Mouse (Mus musculus) heart, embryonic 12.5 days (tissue): Measurements from ENCODE around the gene Cnn2. TPM values are rescaled to one million over a fixed set of nuclear protein-coding genes. Genes with fewer than 3 reads are reported as not detected.

Experiments used
- ATAC-seq: fragments of 200-750 bp; cut with Nextera tagmentation; 2 replicates; pipeline ENCODE4 v1.8.0; 2017; ENCODE audit warnings: moderate TSS enrichment, moderate library complexity; ENCODE audit not compliant: insufficient number of reproducible peaks, low FRiP score
- H3K27ac ChIP-seq: fragments of 300-500 bp; sonication (generic); 2 replicates; pipeline ENCODE4 v1.5.1; 2016; ENCODE audit warnings: mild to moderate bottlenecking, moderate library complexity; ENCODE audit not compliant: poor library complexity, severe bottlenecking
- H3K27me3 ChIP-seq: fragments of 300-500 bp; sonication (generic); replicated peaks from 2 replicates; pipeline ENCODE4 v1.6.1; 2016; ENCODE audit warnings: mild to moderate bottlenecking, moderate library complexity
- H3K36me3 ChIP-seq: fragments of 300-500 bp; sonication (generic); 2 replicates; pipeline ENCODE4 v1.6.1; 2016; ENCODE audit warnings: mild to moderate bottlenecking, moderate library complexity
- H3K4me1 ChIP-seq: fragments of 300-500 bp; sonication (generic); replicated peaks from 2 replicates; pipeline ENCODE4 v1.6.1; 2016; ENCODE audit warnings: mild to moderate bottlenecking
- H3K4me2 ChIP-seq: fragments of 300-500 bp; sonication (generic); 2 replicates; pipeline ENCODE4 v1.6.1; 2016; ENCODE audit warnings: mild to moderate bottlenecking, moderate library complexity
- H3K4me3 ChIP-seq: fragments of 300-500 bp; sonication (generic); 2 replicates; pipeline ENCODE4 v1.5.1; 2016; ENCODE audit warnings: mild to moderate bottlenecking
- H3K9ac ChIP-seq: fragments of 300-500 bp; sonication (generic); 2 replicates; pipeline ENCODE4 v1.6.1; 2016; ENCODE audit warnings: mild to moderate bottlenecking, moderate library complexity
- H3K9me3 ChIP-seq: fragments of 300-500 bp; sonication (generic); replicated peaks from 2 replicates; pipeline ENCODE4 v1.6.1; 2016; ENCODE audit warnings: mild to moderate bottlenecking, moderate library complexity
- WGBS: fragments of 180-500 bp; shearing (Covaris S2); methylation state at CpG from one replicate; pipeline ENCODE4 v1.1.7; 2016; 5-methylcytosine and 5-hydroxymethylcytosine counted together
- polyA plus RNA-seq: library from polyadenylated mRNA; unstranded; fragments of >200 nt; fragmentation: Nextera tagmentation; extraction: Ambion mirVana; gene quantifications from 2 replicates; pipeline ENCODE4 v1.2.1, GENCODE M21; 2016

Gene Cnn2
- polyA plus RNA-seq, 1 experiment from 2014 or later: 307 TPM

- H3K4me1 ChIP-seq: peaks cover 25% of the 10 kb centered on the region
- 25% methylated on average over 21 of the region's 21 CpGs for WGBS
- 0 out of 2 replicates have a peak overlapping the region, but pooled peaks have one; percentile 0 for H3K4me3 ChIP-seq
- H3K9me3 ChIP-seq: no peaks in the 10 kb centered on the region
- 0 out of 2 replicates have a peak overlapping the region, but pooled peaks have one; percentile 21 for H3K9ac ChIP-seq
- H3K4me2 ChIP-seq: peak overlapping the region; percentile 1; the same call in 1 of the 2 replicates
- H3K27ac ChIP-seq: no peak overlapping the region
- no peak for ATAC-seq
- H3K36me3 ChIP-seq: peaks cover 3% of the 10 kb centered on the region; the same call in 1 of the 2 replicates
- peaks cover 43% of the 10 kb centered on the region for H3K27me3 ChIP-seq
These were observed 14.4 kb downstream of the Cnn2 start for GRCm38 (mm10) chr10:80002829-80003228.

- Histone ChIP-seq H3K4me3 (no peak overlapping the region), H3K4me1 (peaks cover 19% of the 10 kb centered on the region), H3K27me3 (peaks cover 37% of the 10 kb centered on the region), H3K27ac (no peak overlapping the region), H3K36me3 (peaks cover 10% of the 10 kb centered on the region), H3K9ac (0 out of 2 replicates have a peak overlapping the region, but pooled peaks have one; percentile 21), H3K9me3 (no peaks in the 10 kb centered on the region), H3K4me2 (0 out of 2 replicates have a peak overlapping the region, but pooled peaks have one; percentile 1)
- 0 out of 2 replicates have a peak, but pooled peaks have one; percentile 15 for ATAC-seq
- 52% methylated on average over 9 of the region's 9 CpGs for WGBS
These were observed 15.2 kb downstream of the Cnn2 start for GRCm38 (mm10) chr10:80003374-80004232.

GRCm38 (mm10) chr10:80004233-80004705 lies 15.9 kb downstream of the Cnn2 start:
- H3K4me3 ChIP-seq: no peak overlapping the region
- H3K27ac ChIP-seq: no peak overlapping the region
- no peak overlapping the region for H3K9ac ChIP-seq
- 82% methylated on average over 8 of the region's 8 CpGs for WGBS
- H3K4me1 ChIP-seq: peaks cover 19% of the 10 kb centered on the region
- ATAC-seq: no peak
- peaks cover 16% of the 10 kb centered on the region for H3K36me3 ChIP-seq
- peaks cover 33% of the 10 kb centered on the region for H3K27me3 ChIP-seq
- H3K4me2 ChIP-seq: no peak overlapping the region
- no peaks in the 10 kb centered on the region for H3K9me3 ChIP-seq

GRCm38 (mm10) chr10:80011740-80012139 lies 23.4 kb downstream of the Cnn2 start:
- H3K27ac ChIP-seq: no peak overlapping the region
- peaks cover 45% of the 10 kb centered on the region for H3K27me3 ChIP-seq
- H3K4me2 ChIP-seq: no peak overlapping the region
- peaks cover 20% of the 10 kb centered on the region for H3K9me3 ChIP-seq
- H3K36me3 ChIP-seq: peaks cover 45% of the 10 kb centered on the region
- no peak overlapping the region for H3K9ac ChIP-seq
- ATAC-seq: no peak
- H3K4me1 ChIP-seq: peaks cover 8% of the 10 kb centered on the region; the same call in 1 of the 2 replicates
- WGBS: 82% methylated on average over 6 of the region's 6 CpGs
- no peak overlapping the region for H3K4me3 ChIP-seq

- H3K4me2 ChIP-seq: no peak overlapping the region
- peaks cover 50% of the 10 kb centered on the region for H3K27me3 ChIP-seq
- ATAC-seq: no peak
- H3K4me3 ChIP-seq: no peak overlapping the region
- H3K27ac ChIP-seq: no peak overlapping the region
- peaks cover 10% of the 10 kb centered on the region for H3K4me1 ChIP-seq
- 37% methylated on average over 25 of the region's 25 CpGs for WGBS
- peaks cover 35% of the 10 kb centered on the region for H3K36me3 ChIP-seq
- H3K9me3 ChIP-seq: peaks cover 20% of the 10 kb centered on the region
- no peak overlapping the region for H3K9ac ChIP-seq
These were observed 25.2 kb downstream of the Cnn2 start for GRCm38 (mm10) chr10:80013609-80014008.

GRCm38 (mm10) chr10:80014484-80015290 lies 26.3 kb downstream of the Cnn2 start:
- WGBS: 29% methylated on average over 28 of the region's 28 CpGs
- Histone ChIP-seq H3K36me3 (peaks cover 27% of the 10 kb centered on the region), H3K4me2 (no peak overlapping the region), H3K27me3 (peaks cover 50% of the 10 kb centered on the region), H3K9ac (no peak overlapping the region), H3K27ac (no peak overlapping the region), H3K9me3 (peaks cover 18% of the 10 kb centered on the region), H3K4me3 (no peak overlapping the region), H3K4me1 (peaks cover 21% of the 10 kb centered on the region)
- no peak for ATAC-seq

GRCm38 (mm10) chr10:80015583-80015982 lies 27.2 kb downstream of the Cnn2 start:
- peaks cover 28% of the 10 kb centered on the region for H3K4me1 ChIP-seq
- H3K9ac ChIP-seq: no peak overlapping the region; the same call in 1 of the 2 replicates
- peaks cover 18% of the 10 kb centered on the region for H3K36me3 ChIP-seq
- peaks cover 11% of the 10 kb centered on the region for H3K9me3 ChIP-seq
- no peak overlapping the region for H3K4me2 ChIP-seq
- H3K27ac ChIP-seq: no peak overlapping the region
- 67% methylated on average over 10 of the region's 10 CpGs for WGBS
- H3K4me3 ChIP-seq: no peak overlapping the region
- H3K27me3 ChIP-seq: peaks cover 50% of the 10 kb centered on the region
- ATAC-seq: no peak

- Histone ChIP-seq H3K4me3 (no peak within 1 kb of the TSS), H3K27ac (no peak within 1 kb of the TSS), H3K36me3 (peaks cover 9% of the 10 kb centered on the region; the same call in 1 of the 2 replicates), H3K4me1 (peaks cover 29% of the 10 kb centered on the region), H3K27me3 (peaks cover 50% of the 10 kb centered on the region), H3K4me2 (peak within 1 kb of the TSS; percentile 25; the same call in 1 of the 2 replicates), H3K9me3 (0 out of 2 replicates have a peak, but pooled peaks cover 3% of the 10 kb centered on the region), H3K9ac (no peak within 1 kb of the TSS; the same call in 1 of the 2 replicates)
- WGBS: 56% methylated on average over 11 of the region's 11 CpGs
- ATAC-seq: no peak
These were observed 28.1 kb downstream of the Cnn2 start, which contains the start of gene Arhgap45 for GRCm38 (mm10) chr10:80016511-80016910. Gene Arhgap45 (plus strand): TSS chr10:80016653.

GRCm38 (mm10) chr10:80016931-80017330 lies 28.5 kb downstream of the Cnn2 start:
- no peaks in the 10 kb centered on the region for H3K9me3 ChIP-seq
- ATAC-seq: no peak
- peaks cover 46% of the 10 kb centered on the region for H3K27me3 ChIP-seq
- no peak overlapping the region for H3K27ac ChIP-seq
- peak overlapping the region; percentile 25; the same call in 1 of the 2 replicates for H3K4me2 ChIP-seq
- peaks cover 29% of the 10 kb centered on the region for H3K4me1 ChIP-seq
- H3K4me3 ChIP-seq: no peak overlapping the region
- no peak overlapping the region for H3K9ac ChIP-seq
- WGBS: 89% methylated on average over 10 of the region's 10 CpGs
- H3K36me3 ChIP-seq: peaks cover 6% of the 10 kb centered on the region; the same call in 1 of the 2 replicates

GRCm38 (mm10) chr10:80017361-80017760 lies 29.0 kb downstream of the Cnn2 start:
- no peaks in the 10 kb centered on the region for H3K9me3 ChIP-seq
- H3K27me3 ChIP-seq: peaks cover 42% of the 10 kb centered on the region
- H3K36me3 ChIP-seq: peaks cover 6% of the 10 kb centered on the region; the same call in 1 of the 2 replicates
- H3K4me1 ChIP-seq: peaks cover 29% of the 10 kb centered on the region
- no peak overlapping the region for H3K4me3 ChIP-seq
- no peak for ATAC-seq
- 71% methylated on average over 3 of the region's 3 CpGs for WGBS
- H3K9ac ChIP-seq: no peak overlapping the region
- peak overlapping the region; percentile 23; the same call in 1 of the 2 replicates for H3K4me2 ChIP-seq
- no peak overlapping the region for H3K27ac ChIP-seq
